Mouse (Mus musculus): Measurements from ENCODE around the gene Ipo8. TPM values are rescaled to one million over a fixed set of nuclear protein-coding genes. Genes with fewer than 3 reads are reported as not detected.

The Ipo8 gene
- total RNA-seq (2023), result 10 to 100 TPM; 13.0 to 18.6 TPM

GRCm38 (mm10) chr6:148830748-148831727 is at the start of gene Ipo8:
Gene Ipo8 (minus strand): TSS chr6:148831467.

Other genes with a start within 250 kb of the Ipo8 start
- gene Caprin2, start 64.8 kb upstream of the Ipo8 start, total RNA-seq (2023), result 1 to 10 TPM; 2.9 to 4.0 TPM
- gene Sinhcaf, start 115.0 kb upstream of the Ipo8 start, total RNA-seq (2023), result 10 to 100 TPM; 10.9 to 13.5 TPM